Mouse (Mus musculus): Measurements from ENCODE around the gene Hus1b. TPM values are rescaled to one million over a fixed set of nuclear protein-coding genes. Genes with fewer than 3 reads are reported as not detected.

The Hus1b gene
- not detected in 2 replicates for polyA plus RNA-seq (2015; fragmentation: Nextera tagmentation; extraction: Ambion mirVana)

GRCm38 (mm10) chr13:30947540-30947939, at the start of gene Hus1b:
Gene Hus1b (minus strand): TSS chr13:30947759.

GRCm38 (mm10) chr13:30973501-30974246, 26.1 kb upstream of the Hus1b start, which contains the start of the genes Exoc2 and Gm5447:
Gene Exoc2 (minus strand): TSS chr13:30974093.
Gene Gm5447 (plus strand): TSS chr13:30974204.

Other genes with a start within 250 kb of the Hus1b start
- gene Irf4, start 198.5 kb downstream of the Hus1b start, polyA plus RNA-seq (2015; fragmentation: Nextera tagmentation; extraction: Ambion mirVana): 0.08 and 0.22 TPM in 2 replicates
- 15.5 and 19.7 TPM in 2 replicates for gene Exoc2, start 26.3 kb upstream of the Hus1b start, polyA plus RNA-seq (2015; fragmentation: Nextera tagmentation; extraction: Ambion mirVana)
- gene Gm5447, start 26.4 kb upstream of the Hus1b start, polyA plus RNA-seq (2015; fragmentation: Nextera tagmentation; extraction: Ambion mirVana): 0.14 TPM in 1 of 2 replicates, not detected in the other

All from adrenal gland, postnatal 0 days (tissue).